Mouse (Mus musculus) testis, adult 2 months (tissue): ENCODE results near the gene Ssu72.

ENCODE experiments used
- CTCF ChIP-seq: fragments of 200-500 bp; IDR thresholded peaks from 2 replicates; pipeline ENCODE4 v1.5.1; 2012; ENCODE audit warnings: low read depth, mild to moderate bottlenecking, inconsistent platforms, low read length, moderate library complexity; ENCODE audit not compliant: control insufficient read depth, insufficient read depth, insufficient replicate concordance
- POLR2A ChIP-seq: fragments of 200-500 bp; IDR thresholded peaks from 2 replicates; pipeline ENCODE4 v1.6.1; 2012; ENCODE audit warnings: low read depth, mild to moderate bottlenecking, inconsistent platforms, low read length, moderate library complexity; ENCODE audit not compliant: control insufficient read depth

DNA sequence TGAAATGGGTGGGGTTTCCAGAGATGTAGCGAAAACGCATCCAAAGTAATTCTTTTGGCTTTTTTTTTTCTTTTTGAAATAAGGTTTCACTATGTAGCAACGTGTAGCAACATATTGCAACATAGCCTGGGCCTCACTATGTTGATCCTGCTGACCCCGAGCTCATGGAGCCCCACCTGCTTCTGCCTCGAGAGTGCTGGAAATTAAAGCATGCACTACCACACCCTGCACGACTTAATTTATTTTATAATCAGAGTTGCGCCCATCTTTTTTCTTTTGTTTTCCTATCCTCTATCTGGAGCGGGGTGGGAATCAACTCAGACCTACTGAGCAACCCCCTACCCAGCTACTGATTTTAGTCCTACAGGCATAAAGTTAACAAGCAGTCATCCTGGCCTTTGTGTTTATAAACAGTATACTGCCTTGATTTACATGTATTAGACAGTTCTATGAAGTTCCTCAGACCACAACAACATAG is 35.0 kb upstream of the Ssu72 start:
- no peak for TF ChIP-seq POLR2A
- no peak for TF ChIP-seq CTCF
